Mouse (Mus musculus): ENCODE data around the gene Ddx55.

The Ddx55 gene

DNA sequence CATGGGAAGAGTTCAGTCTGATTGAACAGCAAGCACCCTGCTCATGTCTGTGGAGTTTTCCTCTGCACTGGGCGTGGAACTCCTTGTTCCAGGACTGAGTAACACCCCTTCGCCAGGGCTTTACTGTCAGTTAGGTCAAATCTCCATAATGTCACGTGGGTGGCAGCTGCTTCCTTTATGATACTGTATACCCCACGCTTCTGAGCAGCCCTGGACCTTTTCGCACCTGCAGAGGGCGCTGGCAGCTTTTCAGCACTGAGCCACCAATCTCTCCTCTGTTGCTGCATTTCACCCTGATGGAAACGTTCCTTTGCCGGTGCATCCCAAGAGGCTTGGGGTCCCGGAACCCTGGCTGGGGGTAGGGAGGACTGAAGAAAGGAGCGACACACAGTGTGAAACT is 58.3 kb downstream of the Ddx55 start:
- DNase-seq (ENCODE audit: low read depth), result no peak

- DNase-seq (ENCODE audit: low read depth), result no peak
Observed at GRCm38 (mm10) chr5:124614709-124615108, 62.0 kb downstream of the Ddx55 start.

- DNase-seq (ENCODE audit: low read depth), result no peak
Observed at GRCm38 (mm10) chr5:124618711-124619110, 66.0 kb downstream of the Ddx55 start.

Data from fibroblast of lung, adult 2 months (primary cell).